Mouse (Mus musculus): ENCODE data around the gene Gm11060. TPM values are rescaled to one million over a fixed set of nuclear protein-coding genes. Genes with fewer than 3 reads are reported as not detected.

Gm11060 gene
- polyA plus RNA-seq (2012; ENCODE audit: insufficient read depth, insufficient read length, missing spikeins): not detected in 2 replicates

- H3K27ac ChIP-seq (ENCODE audit: insufficient read depth, low read depth, low read length): no peak within 1 kb of the TSS
- H3K4me1 ChIP-seq (ENCODE audit: control insufficient read depth, insufficient read depth, low read length): no peaks in the 10 kb centered on the region
- H3K4me3 ChIP-seq (ENCODE audit: insufficient read depth, low read length): no peak within 1 kb of the TSS
- no peak for TF ChIP-seq CTCF (IDR thresholded peaks at IDR 0.05; ENCODE audit: low read depth, low read length)
- no peak for TF ChIP-seq POLR2A (IDR thresholded peaks at IDR 0.05; ENCODE audit: borderline replicate concordance, low read depth, low read length)
Measured at GRCm38 (mm10) chr2:105091718-105092117, at the start of gene Gm11060. TSS of gene Gm11060 (plus strand) at chr2:105092018.

- Histone ChIP-seq H3K27ac (ENCODE audit: insufficient read depth, low read depth, low read length) (no peak overlapping the region), H3K4me3 (ENCODE audit: insufficient read depth, low read length) (no peak overlapping the region), H3K4me1 (ENCODE audit: control insufficient read depth, insufficient read depth, low read length) (no peaks in the 10 kb centered on the region)
- TF ChIP-seq POLR2A (IDR thresholded peaks at IDR 0.05; ENCODE audit: borderline replicate concordance, low read depth, low read length) (no peak), CTCF (IDR thresholded peaks at IDR 0.05; ENCODE audit: low read depth, low read length) (no peak)
Measured at GRCm38 (mm10) chr2:105043152-105043551, 48.7 kb upstream of the Gm11060 start.

- TF ChIP-seq POLR2A (IDR thresholded peaks at IDR 0.05; ENCODE audit: borderline replicate concordance, low read depth, low read length) (no peak), CTCF (IDR thresholded peaks at IDR 0.05; ENCODE audit: low read depth, low read length) (no peak)
- H3K4me3 ChIP-seq (ENCODE audit: insufficient read depth, low read length): no peak overlapping the region
- no peak overlapping the region for H3K27ac ChIP-seq (ENCODE audit: insufficient read depth, low read depth, low read length)
- H3K4me1 ChIP-seq (ENCODE audit: control insufficient read depth, insufficient read depth, low read length): no peaks in the 10 kb centered on the region
Measured at GRCm38 (mm10) chr2:105048301-105048700, 43.5 kb upstream of the Gm11060 start.

GRCm38 (mm10) chr2:105055529-105055928 is 36.3 kb upstream of the Gm11060 start:
- H3K4me1 ChIP-seq (ENCODE audit: control insufficient read depth, insufficient read depth, low read length): no peaks in the 10 kb centered on the region
- TF ChIP-seq CTCF (IDR thresholded peaks at IDR 0.05; ENCODE audit: low read depth, low read length) (no peak), POLR2A (IDR thresholded peaks at IDR 0.05; ENCODE audit: borderline replicate concordance, low read depth, low read length) (no peak)
- H3K4me3 ChIP-seq (ENCODE audit: insufficient read depth, low read length): no peak overlapping the region
- no peak overlapping the region for H3K27ac ChIP-seq (ENCODE audit: insufficient read depth, low read depth, low read length)

GRCm38 (mm10) chr2:105058577-105059116 is 33.2 kb upstream of the Gm11060 start:
- H3K4me1 ChIP-seq (ENCODE audit: control insufficient read depth, insufficient read depth, low read length): no peaks in the 10 kb centered on the region
- H3K4me3 ChIP-seq (ENCODE audit: insufficient read depth, low read length): no peak overlapping the region
- no peak overlapping the region for H3K27ac ChIP-seq (ENCODE audit: insufficient read depth, low read depth, low read length)
- TF ChIP-seq POLR2A (IDR thresholded peaks at IDR 0.05; ENCODE audit: borderline replicate concordance, low read depth, low read length) (no peak), CTCF (IDR thresholded peaks at IDR 0.05; ENCODE audit: low read depth, low read length) (no peak)

GRCm38 (mm10) chr2:105062741-105063372 is 29.0 kb upstream of the Gm11060 start:
- Histone ChIP-seq H3K27ac (ENCODE audit: insufficient read depth, low read depth, low read length) (no peak overlapping the region), H3K4me3 (ENCODE audit: insufficient read depth, low read length) (no peak overlapping the region), H3K4me1 (ENCODE audit: control insufficient read depth, insufficient read depth, low read length) (no peaks in the 10 kb centered on the region)
- TF ChIP-seq POLR2A (IDR thresholded peaks at IDR 0.05; ENCODE audit: borderline replicate concordance, low read depth, low read length) (no peak), CTCF (IDR thresholded peaks at IDR 0.05; ENCODE audit: low read depth, low read length) (no peak)

- Histone ChIP-seq H3K27ac (ENCODE audit: insufficient read depth, low read depth, low read length) (no peak overlapping the region), H3K4me1 (ENCODE audit: control insufficient read depth, insufficient read depth, low read length) (no peaks in the 10 kb centered on the region), H3K4me3 (ENCODE audit: insufficient read depth, low read length) (no peak overlapping the region)
- TF ChIP-seq CTCF (IDR thresholded peaks at IDR 0.05; ENCODE audit: low read depth, low read length): no peak
- TF ChIP-seq POLR2A (IDR thresholded peaks at IDR 0.05; ENCODE audit: borderline replicate concordance, low read depth, low read length): no peak
Measured at GRCm38 (mm10) chr2:105072496-105072895, 19.3 kb upstream of the Gm11060 start.

- TF ChIP-seq CTCF (IDR thresholded peaks at IDR 0.05; ENCODE audit: low read depth, low read length): no peak
- TF ChIP-seq POLR2A (IDR thresholded peaks at IDR 0.05; ENCODE audit: borderline replicate concordance, low read depth, low read length): no peak
- H3K27ac ChIP-seq (ENCODE audit: insufficient read depth, low read depth, low read length): no peak overlapping the region
- H3K4me1 ChIP-seq (ENCODE audit: control insufficient read depth, insufficient read depth, low read length): no peaks in the 10 kb centered on the region
- H3K4me3 ChIP-seq (ENCODE audit: insufficient read depth, low read length): no peak overlapping the region
Measured at GRCm38 (mm10) chr2:105074196-105074595, 17.6 kb upstream of the Gm11060 start.

GRCm38 (mm10) chr2:105075809-105076208 is 16.0 kb upstream of the Gm11060 start:
- H3K27ac ChIP-seq (ENCODE audit: insufficient read depth, low read depth, low read length): no peak overlapping the region
- TF ChIP-seq CTCF (IDR thresholded peaks at IDR 0.05; ENCODE audit: low read depth, low read length) (no peak), POLR2A (IDR thresholded peaks at IDR 0.05; ENCODE audit: borderline replicate concordance, low read depth, low read length) (no peak)
- H3K4me3 ChIP-seq (ENCODE audit: insufficient read depth, low read length): no peak overlapping the region
- no peaks in the 10 kb centered on the region for H3K4me1 ChIP-seq (ENCODE audit: control insufficient read depth, insufficient read depth, low read length)

GRCm38 (mm10) chr2:105077151-105077550 is 14.7 kb upstream of the Gm11060 start:
- Histone ChIP-seq H3K4me3 (ENCODE audit: insufficient read depth, low read length) (no peak overlapping the region), H3K27ac (ENCODE audit: insufficient read depth, low read depth, low read length) (no peak overlapping the region)
- TF ChIP-seq CTCF (IDR thresholded peaks at IDR 0.05; ENCODE audit: low read depth, low read length) (no peak), POLR2A (IDR thresholded peaks at IDR 0.05; ENCODE audit: borderline replicate concordance, low read depth, low read length) (no peak)

More at GRCm38 (mm10) chr2:105077151-105077550, 14.7 kb upstream of the Gm11060 start:
- no peaks in the 10 kb centered on the region for H3K4me1 ChIP-seq (ENCODE audit: control insufficient read depth, insufficient read depth, low read length)

All from bone marrow macrophage, adult 2 months (primary cell).